In the genomic region with DNA sequence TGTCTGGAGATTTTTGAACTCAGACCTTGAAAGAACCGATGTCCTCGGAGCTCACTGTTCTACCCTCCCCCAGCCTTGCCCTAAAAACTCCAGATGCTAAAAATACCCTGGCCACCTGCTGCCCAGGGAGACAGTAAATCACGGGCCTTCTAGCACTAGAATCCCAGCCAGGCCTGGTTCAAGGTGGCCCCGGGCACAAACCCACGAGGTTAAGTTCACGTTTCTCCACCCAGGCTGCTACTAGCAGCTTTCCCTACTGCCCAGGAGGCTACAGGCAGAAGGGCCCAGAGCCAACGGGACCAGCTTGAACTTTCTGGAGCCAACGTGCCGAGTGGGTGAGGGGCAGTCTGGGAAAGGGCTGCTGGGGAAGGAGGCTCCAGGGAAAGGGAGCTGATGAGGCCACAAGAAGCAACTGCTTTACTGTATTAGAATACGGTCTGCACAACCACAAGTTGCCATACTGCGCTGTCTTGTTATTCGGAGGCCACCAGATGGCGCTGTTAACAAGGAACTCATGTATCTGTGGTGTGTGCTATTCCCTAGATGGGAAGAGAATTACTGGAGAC, we compare ENCODE assay signal across 8 mouse cellular contexts. TPM values are rescaled to one million over a fixed set of nuclear protein-coding genes. Genes with fewer than 3 reads are reported as not detected.
DNase-seq lines count a peak whose midpoint lies in the region; ATAC-seq and TF ChIP-seq lines count a peak whose summit lies in the region.

No protein-coding gene starts in this region.

- no peaks in the 10 kb centered on the region for H3K9me3 ChIP-seq in embryonic facial prominence, embryonic 14.5 days (ENCODE audit: control insufficient read depth, low read length)
- H3K9me3 ChIP-seq in heart, embryonic 10.5 days = no peaks in the 10 kb centered on the region
- no peaks in the 10 kb centered on the region for H3K9me3 ChIP-seq in kidney, embryonic 14.5 days (ENCODE audit: control insufficient read depth, low read length)
- H3K9me3 ChIP-seq in limb, embryonic 14.5 days (ENCODE audit: control insufficient read depth, low read length) = no peaks in the 10 kb centered on the region

- WGBS in embryonic facial prominence, embryonic 14.5 days = 21% methylated on average over 11 of the region's 13 CpGs
- 20% methylated on average over 13 of the region's 13 CpGs for WGBS in heart, embryonic 10.5 days
- WGBS in kidney, embryonic 14.5 days = 19% methylated on average over 13 of the region's 13 CpGs
- WGBS in limb, embryonic 14.5 days = 14% methylated on average over 13 of the region's 13 CpGs

- H3K4me2 ChIP-seq in embryonic facial prominence, embryonic 14.5 days (ENCODE audit: low read depth, low read length) = peak overlapping the region; percentile 26
- no peak overlapping the region; the same call in 1 of the 2 replicates for H3K4me2 ChIP-seq in kidney, embryonic 14.5 days (replicated peaks; ENCODE audit: low read depth, low read length)
- peak overlapping the region; percentile 27; the same call in 1 of the 2 replicates for H3K4me2 ChIP-seq in limb, embryonic 14.5 days (replicated peaks; ENCODE audit: low read depth, low read length, severe bottlenecking)

- DNase-seq in 416B (ENCODE audit: low read depth) = peak; percentile 89
- peak; percentile 55 to 74 for DNase-seq in adrenal gland, postnatal 4 days (ENCODE audit: low spot score in 2 of 2)
- peak; percentile 89 for DNase-seq in embryonic facial prominence, embryonic 14.5 days (ENCODE audit: low spot score)
- DNase-seq in heart, embryonic 10.5 days (ENCODE audit: low spot score) = peak; percentile 90
- peak; percentile 70 for DNase-seq in limb, embryonic 14.5 days (ENCODE audit: low spot score)
- peak; percentile 28 to 46 for DNase-seq in monocyte, adult 2 months (ENCODE audit: low read depth in 1 of 2, low spot score in 2 of 2)
- peak; percentile 56 to 89 for DNase-seq in spleen, postnatal 4 days (ENCODE audit: low spot score in 2 of 2)

- no peak for TF ChIP-seq POLR2A in limb, embryonic 14.5 days (IDR thresholded peaks at IDR 0.05; ENCODE audit: borderline replicate concordance, extremely low read depth, insufficient read depth, insufficient read length)

- H3K27ac ChIP-seq in embryonic facial prominence, embryonic 14.5 days (replicated peaks; ENCODE audit: low read depth, low read length) = no peak overlapping the region; the same call in 1 of the 2 replicates
- peak overlapping the region; percentile 79 for H3K27ac ChIP-seq in heart, embryonic 10.5 days
- H3K27ac ChIP-seq in kidney, embryonic 14.5 days (ENCODE audit: low read depth, low read length) = no peak overlapping the region
- H3K27ac ChIP-seq in limb, embryonic 14.5 days (replicated peaks; ENCODE audit: low read depth, low read length) = no peak overlapping the region

- no peak overlapping the region for H3K4me3 ChIP-seq in embryonic facial prominence, embryonic 14.5 days (ENCODE audit: low read depth, low read length)
- H3K4me3 ChIP-seq in heart, embryonic 10.5 days = peak overlapping the region; percentile 32
- H3K4me3 ChIP-seq in kidney, embryonic 14.5 days (ENCODE audit: low read length) = no peak overlapping the region
- H3K4me3 ChIP-seq in limb, embryonic 14.5 days (replicated peaks; ENCODE audit: low read length) = no peak overlapping the region

- H3K4me1 ChIP-seq in embryonic facial prominence, embryonic 14.5 days (ENCODE audit: control insufficient read depth, insufficient read depth, low read length) = no peaks in the 10 kb centered on the region
- H3K4me1 ChIP-seq in heart, embryonic 10.5 days = peaks cover 24% of the 10 kb centered on the region
- no peaks in the 10 kb centered on the region for H3K4me1 ChIP-seq in kidney, embryonic 14.5 days (ENCODE audit: control insufficient read depth, insufficient read depth, low read length)
- H3K4me1 ChIP-seq in limb, embryonic 14.5 days (ENCODE audit: control insufficient read depth, insufficient read depth, low read length) = peaks cover 4% of the 10 kb centered on the region; the same call in 1 of the 2 replicates

- ATAC-seq in embryonic facial prominence, embryonic 14.5 days (ENCODE audit: low read depth) = peak; percentile 79
- peak; percentile 79 for ATAC-seq in kidney, embryonic 14.5 days (ENCODE audit: low FRiP score, low TSS enrichment)
- peak; percentile 81 for ATAC-seq in limb, embryonic 14.5 days (ENCODE audit: low FRiP score, low read depth)

- H3K9ac ChIP-seq in embryonic facial prominence, embryonic 14.5 days (ENCODE audit: low read depth, low read length) = no peak overlapping the region
- H3K9ac ChIP-seq in kidney, embryonic 14.5 days (ENCODE audit: low read depth, low read length) = no peak overlapping the region
- H3K9ac ChIP-seq in limb, embryonic 14.5 days (ENCODE audit: low read depth, low read length, severe bottlenecking) = peak overlapping the region; percentile 7; the same call in 1 of the 2 replicates

- H3K36me3 ChIP-seq in embryonic facial prominence, embryonic 14.5 days (ENCODE audit: control insufficient read depth, insufficient read depth, low read length) = no peaks in the 10 kb centered on the region
- H3K36me3 ChIP-seq in heart, embryonic 10.5 days = no peaks in the 10 kb centered on the region
- H3K36me3 ChIP-seq in kidney, embryonic 14.5 days (ENCODE audit: control insufficient read depth, insufficient read depth, low read length) = no peaks in the 10 kb centered on the region
- H3K36me3 ChIP-seq in limb, embryonic 14.5 days (ENCODE audit: control insufficient read depth, insufficient read depth, low read length) = no peaks in the 10 kb centered on the region

- H3K27me3 ChIP-seq in embryonic facial prominence, embryonic 14.5 days (replicated peaks; ENCODE audit: control insufficient read depth, insufficient read depth, low read length) = no peaks in the 10 kb centered on the region
- no peaks in the 10 kb centered on the region for H3K27me3 ChIP-seq in heart, embryonic 10.5 days (ENCODE audit: insufficient read depth, poor library complexity, severe bottlenecking)
- H3K27me3 ChIP-seq in kidney, embryonic 14.5 days (ENCODE audit: control insufficient read depth, insufficient read depth, low read length) = no peaks in the 10 kb centered on the region
- no peaks in the 10 kb centered on the region for H3K27me3 ChIP-seq in limb, embryonic 14.5 days (ENCODE audit: control insufficient read depth, insufficient read depth, low read length)

RNA-seq across cellular contexts. Expression of a gene that starts 21.5 kb away (rescaled TPM):
- 1 to 10 TPM; 1.1 to 1.5 TPM for total RNA-seq in adrenal gland, postnatal 4 days (2021)
- 1.7 and 1.8 TPM in 2 replicates for polyA plus RNA-seq in embryonic facial prominence, embryonic 14.5 days (2014; fragmentation: Nextera tagmentation; extraction: Ambion mirVana)
- polyA plus RNA-seq in heart, embryonic 10.5 days (2016; fragmentation: Nextera tagmentation; extraction: Ambion mirVana) = 0.12 and 0.29 TPM in 2 replicates
- 0.85 and 1.1 TPM in 2 replicates for polyA plus RNA-seq in kidney, embryonic 14.5 days (2014; fragmentation: Nextera tagmentation; extraction: Ambion mirVana)
- 1.1 and 1.2 TPM in 2 replicates for polyA plus RNA-seq in limb, embryonic 14.5 days (2012; rRNA removed)
- 0.70 and 0.81 TPM in 2 replicates for polyA plus RNA-seq in limb, embryonic 14.5 days (2014; fragmentation: Nextera tagmentation; extraction: Ambion mirVana)

RNA-seq across cellular contexts. Expression of a gene that starts 29.2 kb away (rescaled TPM):
- 1 to 10 TPM; 7.2 to 7.3 TPM for total RNA-seq in adrenal gland, postnatal 4 days (2021)
- polyA plus RNA-seq in embryonic facial prominence, embryonic 14.5 days (2014; fragmentation: Nextera tagmentation; extraction: Ambion mirVana) = 11.9 and 12.1 TPM in 2 replicates
- polyA plus RNA-seq in heart, embryonic 10.5 days (2016; fragmentation: Nextera tagmentation; extraction: Ambion mirVana) = 6.8 and 8.8 TPM in 2 replicates
- polyA plus RNA-seq in kidney, embryonic 14.5 days (2014; fragmentation: Nextera tagmentation; extraction: Ambion mirVana) = 10.3 and 13.0 TPM in 2 replicates
- polyA plus RNA-seq in limb, embryonic 14.5 days (2012; rRNA removed) = 4.8 and 5.4 TPM in 2 replicates
- 13.6 and 14.5 TPM in 2 replicates for polyA plus RNA-seq in limb, embryonic 14.5 days (2014; fragmentation: Nextera tagmentation; extraction: Ambion mirVana)

Comparison
In these comparisons a context has a peak if more than half of its experiments do, and no peak if none do; other contexts are left out.
1. DNase-seq: peak in every context shown above with its lines; median percentile 90 in heart, embryonic 10.5 days; 89 in 416B; 89 in embryonic facial prominence, embryonic 14.5 days; 72 in spleen, postnatal 4 days; 70 in limb, embryonic 14.5 days; 64 in adrenal gland, postnatal 4 days; 37 in monocyte, adult 2 months.